Mouse (Mus musculus) heart, postnatal 0 days (tissue): ENCODE results near the gene Olfr60. TPM values are rescaled to one million over a fixed set of nuclear protein-coding genes. Genes with fewer than 3 reads are reported as not detected.

Experiments used
- ATAC-seq: fragments of 200-750 bp; cut with Nextera tagmentation; 2 replicates; pipeline ENCODE4 v1.8.0; 2017; ENCODE audit warnings: low read depth, moderate number of reproducible peaks, moderate library complexity; ENCODE audit not compliant: insufficient read depth
- DNase-seq: peaks from one replicate; pipeline ENCODE4 v3.0.0-alpha.2; 2016; ENCODE audit warnings: low spot score
- H3K27ac ChIP-seq: fragments of 300-500 bp; sonication (generic); 2 replicates; pipeline ENCODE4 v1.5.1; 2014; ENCODE audit warnings: low read depth, mild to moderate bottlenecking
- H3K27me3 ChIP-seq: fragments of 300-500 bp; sonication (generic); 2 replicates; pipeline ENCODE4 v1.6.1; 2014; ENCODE audit warnings: low read length, mixed read lengths; ENCODE audit not compliant: control insufficient read depth, insufficient read depth
- H3K36me3 ChIP-seq: fragments of 300-500 bp; sonication (generic); replicated peaks from 2 replicates; pipeline ENCODE4 v1.6.1; 2014; ENCODE audit warnings: low read length, mixed read lengths; ENCODE audit not compliant: control insufficient read depth, insufficient read depth
- H3K4me1 ChIP-seq: fragments of 300-500 bp; sonication (generic); 2 replicates; pipeline ENCODE4 v1.6.1; 2014; ENCODE audit warnings: antibody characterized with exemption; ENCODE audit not compliant: control insufficient read depth, insufficient read depth
- H3K4me2 ChIP-seq: fragments of 300-500 bp; sonication (generic); 2 replicates; pipeline ENCODE4 v1.6.1; 2014; ENCODE audit warnings: low read depth, mild to moderate bottlenecking, low read length, moderate library complexity
- H3K4me3 ChIP-seq: fragments of 300-500 bp; sonication (generic); 2 replicates; pipeline ENCODE4 v1.5.1; 2014; ENCODE audit warnings: low read depth, low read length
- H3K9ac ChIP-seq: fragments of 300-500 bp; sonication (generic); replicated peaks from 2 replicates; pipeline ENCODE4 v1.6.1; 2014; ENCODE audit warnings: low read depth, low read length, mixed read lengths
- H3K9me3 ChIP-seq: fragments of 300-500 bp; sonication (generic); replicated peaks from 2 replicates; pipeline ENCODE4 v1.6.1; 2016; ENCODE audit warnings: low read length; ENCODE audit not compliant: control insufficient read depth
- CTCF ChIP-seq: IDR thresholded peaks from 2 replicates; pipeline ENCODE4 v1.5.1; 2016; ENCODE audit warnings: antibody characterized with exemption, control low read depth, low read depth
- EP300 ChIP-seq: IDR thresholded peaks from 2 replicates; pipeline ENCODE4 v1.6.1; 2016; ENCODE audit warnings: antibody characterized with exemption, low read depth
- WGBS: fragments of 180-500 bp; shearing (Covaris S2); extraction: QIAGEN DNeasy Blood & Tissue Kit; methylation state at CpG from one replicate; pipeline ENCODE4 v1.1.7; 2014; 5-methylcytosine and 5-hydroxymethylcytosine counted together
- polyA plus RNA-seq: library from polyadenylated mRNA; unstranded; fragments of >200 nt; fragmentation: Nextera tagmentation; extraction: Ambion mirVana; gene quantifications from 2 replicates; pipeline ENCODE4 v1.2.1, GENCODE M21; 2015
- total RNA-seq: library from RNA; depleted of rRNA; stranded (reverse); fragments of >200 nt; gene quantifications from 2 replicates; pipeline ENCODE4 v1.2.3, GENCODE M21; 2014; ENCODE audit warnings: low replicate concordance; rRNA removed

The Olfr60 gene
- total and polyA plus RNA-seq, 2 experiments from 2014 or later = not detected

GRCm38 (mm10) chr7:140295746-140296145, 65.7 kb downstream of the Olfr60 start:
- Histone ChIP-seq H3K27ac (no peak overlapping the region), H3K9ac (no peak overlapping the region), H3K9me3 (0 out of 2 replicates have a peak, but pooled peaks cover 4% of the 10 kb centered on the region), H3K36me3 (no peaks in the 10 kb centered on the region), H3K4me2 (no peak overlapping the region), H3K4me3 (no peak overlapping the region), H3K27me3 (no peaks in the 10 kb centered on the region), H3K4me1 (no peaks in the 10 kb centered on the region)
- TF ChIP-seq CTCF (no peak), EP300 (no peak)
- ATAC-seq (no peak), DNase-seq (no peak)
- 83% methylated on average over 9 of the region's 9 CpGs for WGBS

Other genes starting within 250 kb of the Olfr60 start
- 8.1 and 11.8 TPM in 2 replicates for gene Paox, start 245.9 kb downstream of the Olfr60 start, total RNA-seq
- 8.5 and 8.7 TPM in 2 replicates for gene Paox, start 245.9 kb downstream of the Olfr60 start, polyA plus RNA-seq
- 265 and 332 TPM in 2 replicates for gene Echs1, start 245.2 kb downstream of the Olfr60 start, total RNA-seq
- gene Echs1, start 245.2 kb downstream of the Olfr60 start, polyA plus RNA-seq = 344 and 349 TPM in 2 replicates
- gene Mtg1, start 224.1 kb downstream of the Olfr60 start, total RNA-seq = 9.2 and 53.7 TPM in 2 replicates
- 31.2 and 33.1 TPM in 2 replicates for gene Mtg1, start 224.1 kb downstream of the Olfr60 start, polyA plus RNA-seq
- 0.61 TPM in 1 of 2 replicates, not detected in the other for gene Sprn, start 206.8 kb downstream of the Olfr60 start, total RNA-seq
- 0.16 and 0.25 TPM in 2 replicates for gene Sprn, start 206.8 kb downstream of the Olfr60 start, polyA plus RNA-seq
- not detected in 2 replicates for gene Olfr522, start 196.9 kb downstream of the Olfr60 start, total RNA-seq
- gene Olfr522, start 196.9 kb downstream of the Olfr60 start, polyA plus RNA-seq = not detected in 2 replicates
- not detected in 2 replicates for gene Olfr523, start 188.5 kb downstream of the Olfr60 start, total RNA-seq
- gene Olfr523, start 188.5 kb downstream of the Olfr60 start, polyA plus RNA-seq = not detected in 2 replicates
- gene Olfr524, start 155.7 kb downstream of the Olfr60 start, total RNA-seq = not detected in 2 replicates
- not detected in 2 replicates for gene Olfr524, start 155.7 kb downstream of the Olfr60 start, polyA plus RNA-seq
- gene Cd163l1, start 143.4 kb downstream of the Olfr60 start, total RNA-seq = 2.4 TPM in 1 of 2 replicates, not detected in the other
- gene Cd163l1, start 143.4 kb downstream of the Olfr60 start, polyA plus RNA-seq = not detected in 2 replicates
- gene 5830411N06Rik, start 114.4 kb downstream of the Olfr60 start, total RNA-seq = 0.35 TPM in 1 of 2 replicates, not detected in the other
- gene 5830411N06Rik, start 114.4 kb downstream of the Olfr60 start, polyA plus RNA-seq = not detected in 2 replicates
- not detected in 2 replicates for gene Olfr525, start 40.8 kb downstream of the Olfr60 start, total RNA-seq
- gene Olfr525, start 40.8 kb downstream of the Olfr60 start, polyA plus RNA-seq = not detected in 2 replicates
- gene Olfr527, start 27.7 kb downstream of the Olfr60 start, total RNA-seq = not detected in 2 replicates
- gene Olfr527, start 27.7 kb downstream of the Olfr60 start, polyA plus RNA-seq = not detected in 2 replicates
- not detected in 2 replicates for gene Olfr530, start 14.7 kb upstream of the Olfr60 start, total RNA-seq
- gene Olfr530, start 14.7 kb upstream of the Olfr60 start, polyA plus RNA-seq = not detected in 2 replicates
- not detected in 2 replicates for gene Olfr531, start 41.2 kb upstream of the Olfr60 start, total RNA-seq
- not detected in 2 replicates for gene Olfr531, start 41.2 kb upstream of the Olfr60 start, polyA plus RNA-seq
- not detected in 2 replicates for gene Olfr532, start 60.0 kb upstream of the Olfr60 start, total RNA-seq
- not detected in 2 replicates for gene Olfr532, start 60.0 kb upstream of the Olfr60 start, polyA plus RNA-seq
- not detected in 2 replicates for gene Olfr533, start 101.7 kb upstream of the Olfr60 start, total RNA-seq
- not detected in 2 replicates for gene Olfr533, start 101.7 kb upstream of the Olfr60 start, polyA plus RNA-seq
- gene Olfr535, start 122.5 kb upstream of the Olfr60 start, total RNA-seq = not detected in 2 replicates
- gene Olfr535, start 122.5 kb upstream of the Olfr60 start, polyA plus RNA-seq = not detected in 2 replicates
- not detected in 2 replicates for gene Olfr536, start 145.7 kb upstream of the Olfr60 start, total RNA-seq
- gene Olfr536, start 145.7 kb upstream of the Olfr60 start, polyA plus RNA-seq = not detected in 2 replicates
- not detected in 2 replicates for gene Olfr538, start 206.2 kb upstream of the Olfr60 start, total RNA-seq
- gene Olfr538, start 206.2 kb upstream of the Olfr60 start, polyA plus RNA-seq = not detected in 2 replicates
- gene Olfr46, start 239.6 kb upstream of the Olfr60 start, total RNA-seq = not detected in 2 replicates
- gene Olfr46, start 239.6 kb upstream of the Olfr60 start, polyA plus RNA-seq = not detected in 2 replicates